Mouse (Mus musculus): ENCODE measurements around the gene Kif16b. TPM values are rescaled to one million over a fixed set of nuclear protein-coding genes. Genes with fewer than 3 reads are reported as not detected.

The Kif16b gene
- polyA plus RNA-seq, 1 experiment from 2014 or later, result 16.4 TPM

- 87% methylated on average over 11 of the region's 11 CpGs for WGBS
- Histone ChIP-seq H3K4me3 (replicated peaks; ENCODE audit: low read length) (no peak overlapping the region), H3K9ac (ENCODE audit: low read length) (no peak overlapping the region), H3K36me3 (ENCODE audit: control insufficient read depth, insufficient read depth, low read length) (no peaks in the 10 kb centered on the region), H3K27me3 (ENCODE audit: control insufficient read depth, insufficient read depth, low read length) (no peaks in the 10 kb centered on the region), H3K27ac (ENCODE audit: low read length) (no peak overlapping the region), H3K4me2 (ENCODE audit: low read depth, low read length) (no peak overlapping the region), H3K9me3 (replicated peaks; ENCODE audit: control insufficient read depth, low read length) (no peaks in the 10 kb centered on the region), H3K4me1 (ENCODE audit: control insufficient read depth, insufficient read depth, low read length) (no peaks in the 10 kb centered on the region)
- ATAC-seq (ENCODE audit: insufficient read depth, low FRiP score), result no peak
Observed at GRCm38 (mm10) chr2:142769647-142770121, 131.6 kb downstream of the Kif16b start.

GRCm38 (mm10) chr2:142764276-142764675 lies 137.1 kb downstream of the Kif16b start:
- ATAC-seq (ENCODE audit: insufficient read depth, low FRiP score), result no peak
- 71% methylated on average over 2 of the region's 2 CpGs for whole genome bisulfite sequencing

GRCm38 (mm10) chr2:142760843-142761242 lies 140.5 kb downstream of the Kif16b start:
- Histone ChIP-seq H3K27ac (ENCODE audit: low read length) (no peak overlapping the region), H3K27me3 (ENCODE audit: control insufficient read depth, insufficient read depth, low read length) (no peaks in the 10 kb centered on the region), H3K9me3 (replicated peaks; ENCODE audit: control insufficient read depth, low read length) (no peaks in the 10 kb centered on the region), H3K9ac (ENCODE audit: low read length) (no peak overlapping the region), H3K4me1 (ENCODE audit: control insufficient read depth, insufficient read depth, low read length) (no peaks in the 10 kb centered on the region), H3K36me3 (ENCODE audit: control insufficient read depth, insufficient read depth, low read length) (no peaks in the 10 kb centered on the region), H3K4me3 (replicated peaks; ENCODE audit: low read length) (no peak overlapping the region), H3K4me2 (ENCODE audit: low read depth, low read length) (no peak overlapping the region)
- 71% methylated on average over 4 of the region's 4 CpGs for WGBS
- no peak for ATAC-seq (ENCODE audit: insufficient read depth, low FRiP score)

More at GRCm38 (mm10) chr2:142764276-142764675, 137.1 kb downstream of the Kif16b start:
- Histone ChIP-seq H3K36me3 (ENCODE audit: control insufficient read depth, insufficient read depth, low read length) (no peaks in the 10 kb centered on the region), H3K4me1 (ENCODE audit: control insufficient read depth, insufficient read depth, low read length) (no peaks in the 10 kb centered on the region), H3K9ac (ENCODE audit: low read length) (no peak overlapping the region), H3K4me3 (replicated peaks; ENCODE audit: low read length) (no peak overlapping the region), H3K27me3 (ENCODE audit: control insufficient read depth, insufficient read depth, low read length) (no peaks in the 10 kb centered on the region), H3K9me3 (replicated peaks; ENCODE audit: control insufficient read depth, low read length) (no peaks in the 10 kb centered on the region), H3K27ac (ENCODE audit: low read length) (no peak overlapping the region), H3K4me2 (ENCODE audit: low read depth, low read length) (no peak overlapping the region)

- 88% methylated on average over 4 of the region's 4 CpGs for WGBS
- H3K9me3 ChIP-seq (replicated peaks; ENCODE audit: control insufficient read depth, low read length), result no peaks in the 10 kb centered on the region
Observed at GRCm38 (mm10) chr2:142759192-142759591, 142.1 kb downstream of the Kif16b start.

GRCm38 (mm10) chr2:142758091-142758765 lies 143.1 kb downstream of the Kif16b start:
- no peak for ATAC-seq (ENCODE audit: insufficient read depth, low FRiP score)
- no peaks in the 10 kb centered on the region for H3K36me3 ChIP-seq (ENCODE audit: control insufficient read depth, insufficient read depth, low read length)
- H3K4me3 ChIP-seq (replicated peaks; ENCODE audit: low read length), result no peak overlapping the region
- H3K9ac ChIP-seq (ENCODE audit: low read length), result no peak overlapping the region
- 80% methylated on average over 3 of the region's 3 CpGs for WGBS
- no peak overlapping the region for H3K27ac ChIP-seq (ENCODE audit: low read length)
- H3K9me3 ChIP-seq (replicated peaks; ENCODE audit: control insufficient read depth, low read length), result no peaks in the 10 kb centered on the region
- H3K27me3 ChIP-seq (ENCODE audit: control insufficient read depth, insufficient read depth, low read length), result no peaks in the 10 kb centered on the region
- no peak overlapping the region for H3K4me2 ChIP-seq (ENCODE audit: low read depth, low read length)
- H3K4me1 ChIP-seq (ENCODE audit: control insufficient read depth, insufficient read depth, low read length), result no peaks in the 10 kb centered on the region

More at GRCm38 (mm10) chr2:142759192-142759591, 142.1 kb downstream of the Kif16b start:
- H3K36me3 ChIP-seq (ENCODE audit: control insufficient read depth, insufficient read depth, low read length), result no peaks in the 10 kb centered on the region
- H3K9ac ChIP-seq (ENCODE audit: low read length), result no peak overlapping the region
- no peaks in the 10 kb centered on the region for H3K4me1 ChIP-seq (ENCODE audit: control insufficient read depth, insufficient read depth, low read length)
- no peak overlapping the region for H3K27ac ChIP-seq (ENCODE audit: low read length)
- ATAC-seq (ENCODE audit: insufficient read depth, low FRiP score), result no peak
- H3K4me2 ChIP-seq (ENCODE audit: low read depth, low read length), result no peak overlapping the region
- no peaks in the 10 kb centered on the region for H3K27me3 ChIP-seq (ENCODE audit: control insufficient read depth, insufficient read depth, low read length)
- no peak overlapping the region for H3K4me3 ChIP-seq (replicated peaks; ENCODE audit: low read length)

- H3K9ac ChIP-seq (ENCODE audit: low read length), result no peak overlapping the region
- no peak overlapping the region for H3K4me2 ChIP-seq (ENCODE audit: low read depth, low read length)
- no peaks in the 10 kb centered on the region for H3K36me3 ChIP-seq (ENCODE audit: control insufficient read depth, insufficient read depth, low read length)
- H3K27ac ChIP-seq (ENCODE audit: low read length), result no peak overlapping the region
- no peaks in the 10 kb centered on the region for H3K27me3 ChIP-seq (ENCODE audit: control insufficient read depth, insufficient read depth, low read length)
- no peak overlapping the region for H3K4me3 ChIP-seq (replicated peaks; ENCODE audit: low read length)
- 69% methylated on average over 2 of the region's 2 CpGs for WGBS
- no peak for ATAC-seq (ENCODE audit: insufficient read depth, low FRiP score)
- no peaks in the 10 kb centered on the region for H3K4me1 ChIP-seq (ENCODE audit: control insufficient read depth, insufficient read depth, low read length)
- H3K9me3 ChIP-seq (replicated peaks; ENCODE audit: control insufficient read depth, low read length), result no peaks in the 10 kb centered on the region
Observed at GRCm38 (mm10) chr2:142739338-142739737, 162.0 kb downstream of the Kif16b start.

- no peaks in the 10 kb centered on the region for H3K4me1 ChIP-seq (ENCODE audit: control insufficient read depth, insufficient read depth, low read length)
- no peak overlapping the region for H3K4me3 ChIP-seq (replicated peaks; ENCODE audit: low read length)
- no peaks in the 10 kb centered on the region for H3K27me3 ChIP-seq (ENCODE audit: control insufficient read depth, insufficient read depth, low read length)
- H3K9ac ChIP-seq (ENCODE audit: low read length), result no peak overlapping the region
- no peaks in the 10 kb centered on the region for H3K9me3 ChIP-seq (replicated peaks; ENCODE audit: control insufficient read depth, low read length)
- WGBS, result 81% methylated on average over 2 of the region's 2 CpGs
- no peak for ATAC-seq (ENCODE audit: insufficient read depth, low FRiP score)
- no peak overlapping the region for H3K27ac ChIP-seq (ENCODE audit: low read length)
- H3K4me2 ChIP-seq (ENCODE audit: low read depth, low read length), result no peak overlapping the region
- no peaks in the 10 kb centered on the region for H3K36me3 ChIP-seq (ENCODE audit: control insufficient read depth, insufficient read depth, low read length)
Observed at GRCm38 (mm10) chr2:142738488-142738887, 162.8 kb downstream of the Kif16b start.

GRCm38 (mm10) chr2:142735691-142736090 lies 165.6 kb downstream of the Kif16b start:
- Histone ChIP-seq H3K4me2 (ENCODE audit: low read depth, low read length) (no peak overlapping the region), H3K27me3 (ENCODE audit: control insufficient read depth, insufficient read depth, low read length) (no peaks in the 10 kb centered on the region), H3K4me3 (replicated peaks; ENCODE audit: low read length) (no peak overlapping the region), H3K4me1 (ENCODE audit: control insufficient read depth, insufficient read depth, low read length) (no peaks in the 10 kb centered on the region), H3K9ac (ENCODE audit: low read length) (no peak overlapping the region), H3K9me3 (replicated peaks; ENCODE audit: control insufficient read depth, low read length) (no peaks in the 10 kb centered on the region), H3K36me3 (ENCODE audit: control insufficient read depth, insufficient read depth, low read length) (no peaks in the 10 kb centered on the region), H3K27ac (ENCODE audit: low read length) (no peak overlapping the region)
- ATAC-seq (ENCODE audit: insufficient read depth, low FRiP score), result no peak
- 84% methylated on average over 3 of the region's 3 CpGs for WGBS

- no peaks in the 10 kb centered on the region for H3K4me1 ChIP-seq (ENCODE audit: control insufficient read depth, insufficient read depth, low read length)
Observed at GRCm38 (mm10) chr2:142734046-142734445, 167.3 kb downstream of the Kif16b start.

More at GRCm38 (mm10) chr2:142734046-142734445, 167.3 kb downstream of the Kif16b start:
- no peak overlapping the region for H3K4me3 ChIP-seq (replicated peaks; ENCODE audit: low read length)
- no peak overlapping the region for H3K9ac ChIP-seq (ENCODE audit: low read length)
- H3K4me2 ChIP-seq (ENCODE audit: low read depth, low read length), result no peak overlapping the region
- WGBS, result 91% methylated on average over 2 of the region's 2 CpGs
- H3K9me3 ChIP-seq (replicated peaks; ENCODE audit: control insufficient read depth, low read length), result no peaks in the 10 kb centered on the region
- no peaks in the 10 kb centered on the region for H3K27me3 ChIP-seq (ENCODE audit: control insufficient read depth, insufficient read depth, low read length)
- ATAC-seq (ENCODE audit: insufficient read depth, low FRiP score), result no peak
- no peak overlapping the region for H3K27ac ChIP-seq (ENCODE audit: low read length)
- H3K36me3 ChIP-seq (ENCODE audit: control insufficient read depth, insufficient read depth, low read length), result no peaks in the 10 kb centered on the region
